Mouse (Mus musculus) lung, embryonic 14.5 days (tissue): ENCODE results near the gene Prkca. TPM values are rescaled to one million over a fixed set of nuclear protein-coding genes. Genes with fewer than 3 reads are reported as not detected.

ENCODE experiments used
- ATAC-seq: fragments of 200-750 bp; cut with Nextera tagmentation; 2 replicates; pipeline ENCODE4 v1.8.0; 2017; ENCODE audit warnings: mild to moderate bottlenecking, moderate TSS enrichment, moderate library complexity; ENCODE audit not compliant: insufficient read depth
- DNase-seq: peaks from one replicate; pipeline ENCODE4 v3.0.0-alpha.2; 2015
- H3K27ac ChIP-seq: fragments of 300-500 bp; sonication (generic); 2 replicates; pipeline ENCODE4 v1.5.1; 2014; ENCODE audit warnings: low read depth, mild to moderate bottlenecking, moderate library complexity
- H3K27me3 ChIP-seq: fragments of 300-500 bp; sonication (generic); 2 replicates; pipeline ENCODE4 v1.6.1; 2014; ENCODE audit warnings: low read length, control low read depth; ENCODE audit not compliant: insufficient read depth
- H3K36me3 ChIP-seq: fragments of 300-500 bp; sonication (generic); 2 replicates; pipeline ENCODE4 v1.6.1; 2014; ENCODE audit warnings: control low read depth; ENCODE audit not compliant: insufficient read depth
- H3K4me1 ChIP-seq: fragments of 300-500 bp; sonication (generic); 2 replicates; pipeline ENCODE4 v1.6.1; 2014; ENCODE audit warnings: antibody characterized with exemption, control low read depth; ENCODE audit not compliant: insufficient read depth
- H3K4me2 ChIP-seq: fragments of 300-500 bp; sonication (generic); 2 replicates; pipeline ENCODE4 v1.6.1; 2014; ENCODE audit warnings: mild to moderate bottlenecking
- H3K4me3 ChIP-seq: fragments of 300-500 bp; sonication (generic); 2 replicates; pipeline ENCODE4 v1.5.1; 2014; ENCODE audit warnings: low read depth, low read length
- H3K9ac ChIP-seq: fragments of 300-500 bp; sonication (generic); 2 replicates; pipeline ENCODE4 v1.6.1; 2014
- H3K9me3 ChIP-seq: fragments of 300-500 bp; sonication (generic); 2 replicates; pipeline ENCODE4 v1.6.1; 2016; ENCODE audit warnings: low read depth, low read length, control low read depth
- CTCF ChIP-seq: IDR thresholded peaks from 2 replicates; pipeline ENCODE4 v1.5.1; 2016; ENCODE audit warnings: antibody characterized with exemption, low read depth
- WGBS: fragments of 180-500 bp; shearing (Covaris S2); extraction: QIAGEN DNeasy Blood & Tissue Kit; methylation state at CpG from one replicate; pipeline ENCODE4 v1.1.7; 2014; 5-methylcytosine and 5-hydroxymethylcytosine counted together
- polyA plus RNA-seq: library from polyadenylated mRNA; unstranded; fragments of >200 nt; fragmentation: Nextera tagmentation; extraction: Ambion mirVana; gene quantifications from 2 replicates; pipeline ENCODE4 v1.2.1, GENCODE M21; 2014

The Prkca gene
- polyA plus RNA-seq, 1 experiment from 2014 or later = 11.8 TPM

DNA sequence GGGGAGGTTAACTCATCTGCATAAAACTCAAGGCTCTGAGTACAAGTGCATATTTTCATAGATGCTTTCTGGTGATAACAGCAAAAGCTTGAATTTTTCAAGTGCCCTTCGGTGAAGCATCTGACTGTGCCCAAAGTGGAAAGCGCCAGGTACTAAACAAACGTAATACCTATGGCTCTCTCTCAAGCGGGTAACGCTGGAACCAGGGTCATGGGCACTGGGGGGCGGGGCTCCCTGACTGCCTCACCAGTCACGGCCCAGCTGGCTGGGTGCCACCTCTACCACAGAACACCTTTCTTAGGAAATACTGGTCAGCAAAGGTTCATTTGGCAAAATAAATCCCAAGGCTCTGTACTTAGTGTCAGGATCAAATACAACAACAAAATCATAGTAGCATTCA is 203.7 kb downstream of the Prkca start:
- Histone ChIP-seq H3K27me3 (no peaks in the 10 kb centered on the region), H3K4me1 (peaks cover 11% of the 10 kb centered on the region), H3K9me3 (no peaks in the 10 kb centered on the region), H3K27ac (peak overlapping the region; percentile 42; the same call in 1 of the 2 replicates), H3K9ac (no peak overlapping the region), H3K4me2 (peak overlapping the region; percentile 4; the same call in 1 of the 2 replicates), H3K4me3 (no peak overlapping the region), H3K36me3 (no peaks in the 10 kb centered on the region)
- ATAC-seq (no peak), DNase-seq (peak; percentile 60)
- TF ChIP-seq CTCF = no peak
- 59% methylated on average over 7 of the region's 7 CpGs for WGBS

DNA sequence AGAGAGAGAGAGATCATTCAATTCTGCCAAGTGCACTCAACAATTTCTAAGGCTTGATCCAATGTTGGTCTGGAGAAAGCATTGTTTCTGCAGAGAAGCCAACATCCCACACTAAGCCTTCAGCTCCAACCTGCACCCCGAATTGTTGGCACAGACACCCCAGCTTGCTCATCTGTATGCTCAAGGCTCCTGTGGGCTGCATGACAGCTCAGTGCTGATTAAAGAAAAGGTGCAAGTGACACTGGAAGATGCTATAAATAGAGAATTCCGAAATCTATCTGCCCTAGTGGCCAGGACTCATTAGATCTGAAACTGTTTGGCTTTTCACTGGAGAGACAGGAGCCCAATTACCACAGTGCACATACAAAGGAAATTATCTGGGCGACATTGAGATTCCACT is 207.4 kb downstream of the Prkca start:
- Histone ChIP-seq H3K9me3 (no peaks in the 10 kb centered on the region), H3K9ac (no peak overlapping the region), H3K4me3 (no peak overlapping the region), H3K4me1 (peaks cover 10% of the 10 kb centered on the region), H3K4me2 (no peak overlapping the region), H3K36me3 (no peaks in the 10 kb centered on the region), H3K27me3 (no peaks in the 10 kb centered on the region), H3K27ac (no peak overlapping the region)
- no peak for TF ChIP-seq CTCF
- 48% methylated on average over 3 of the region's 3 CpGs for WGBS
- ATAC-seq = no peak
- no peak for DNase-seq

DNA sequence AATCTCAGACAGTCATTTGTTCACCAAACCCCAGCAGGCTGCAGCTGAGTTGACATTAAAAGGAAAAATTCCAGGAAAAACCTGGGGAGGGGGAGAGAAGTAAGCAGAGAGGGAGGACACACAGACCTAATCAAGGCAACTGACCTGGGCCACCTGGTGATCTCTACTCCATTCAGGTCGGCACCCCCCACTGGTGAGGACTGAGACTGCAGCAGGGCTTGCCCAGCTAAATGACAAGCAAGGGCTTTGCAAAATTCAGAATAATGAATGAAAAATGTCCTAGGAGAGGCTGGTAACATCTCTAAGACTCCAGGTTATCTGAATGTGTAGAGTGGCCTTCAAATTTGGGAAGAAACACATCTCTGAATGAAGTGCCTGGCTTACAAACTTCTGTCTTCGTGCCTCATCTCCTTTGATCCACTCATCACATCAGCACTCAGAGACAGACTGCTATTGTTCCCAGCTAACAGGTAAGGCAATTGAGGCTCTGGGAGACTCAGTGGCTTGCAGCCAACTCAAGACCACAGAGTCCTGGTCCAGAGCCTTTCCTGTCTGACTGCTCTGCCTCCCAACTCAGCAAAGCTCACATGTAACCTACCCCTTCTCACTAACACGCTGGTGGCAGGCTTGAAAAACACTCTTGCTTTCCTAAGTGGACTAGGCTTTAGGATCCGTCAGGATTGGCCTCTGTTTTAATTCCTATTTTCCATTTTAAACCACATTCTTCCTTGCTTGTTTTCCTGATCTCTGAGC is 208.1 kb downstream of the Prkca start:
- H3K9me3 ChIP-seq = no peaks in the 10 kb centered on the region
- no peaks in the 10 kb centered on the region for H3K36me3 ChIP-seq
- no peak overlapping the region for H3K9ac ChIP-seq
- no peak overlapping the region for H3K4me3 ChIP-seq
- WGBS = 23% methylated on average over 4 of the region's 4 CpGs
- DNase-seq = peak; percentile 44
- no peak overlapping the region for H3K27ac ChIP-seq
- H3K4me2 ChIP-seq = no peak overlapping the region
- peak; percentile 53 for TF ChIP-seq CTCF
- H3K27me3 ChIP-seq = no peaks in the 10 kb centered on the region
- H3K4me1 ChIP-seq = peaks cover 4% of the 10 kb centered on the region
- no peak for ATAC-seq

DNA sequence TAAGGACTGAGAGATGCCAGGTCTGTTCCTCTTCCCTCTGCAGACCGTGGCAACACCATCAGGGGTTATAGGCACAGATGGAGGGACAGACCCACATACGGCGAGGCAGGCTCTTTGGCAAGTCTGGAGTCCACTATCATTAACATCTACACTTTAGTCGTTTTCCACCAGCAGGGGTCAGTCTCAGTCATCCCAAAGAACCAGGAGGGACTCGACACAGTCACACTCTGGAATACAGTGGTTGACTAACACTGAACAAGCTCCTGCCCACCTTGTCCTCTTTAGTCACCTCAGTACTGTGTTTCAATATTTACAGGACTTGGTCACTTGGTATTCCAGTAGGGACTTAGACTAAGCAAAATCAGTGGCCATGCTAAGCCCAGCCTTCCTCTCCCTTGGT is 215.1 kb downstream of the Prkca start:
- Histone ChIP-seq H3K4me2 (no peak overlapping the region), H3K9ac (no peak overlapping the region), H3K4me3 (no peak overlapping the region), H3K27me3 (no peaks in the 10 kb centered on the region), H3K9me3 (no peaks in the 10 kb centered on the region), H3K4me1 (no peaks in the 10 kb centered on the region), H3K27ac (no peak overlapping the region), H3K36me3 (no peaks in the 10 kb centered on the region)
- peak; percentile 80 for TF ChIP-seq CTCF
- ATAC-seq = peak; percentile 47; the same call in 1 of the 2 replicates
- WGBS = 32% methylated on average over 5 of the region's 5 CpGs
- peak; percentile 85 for DNase-seq

DNA sequence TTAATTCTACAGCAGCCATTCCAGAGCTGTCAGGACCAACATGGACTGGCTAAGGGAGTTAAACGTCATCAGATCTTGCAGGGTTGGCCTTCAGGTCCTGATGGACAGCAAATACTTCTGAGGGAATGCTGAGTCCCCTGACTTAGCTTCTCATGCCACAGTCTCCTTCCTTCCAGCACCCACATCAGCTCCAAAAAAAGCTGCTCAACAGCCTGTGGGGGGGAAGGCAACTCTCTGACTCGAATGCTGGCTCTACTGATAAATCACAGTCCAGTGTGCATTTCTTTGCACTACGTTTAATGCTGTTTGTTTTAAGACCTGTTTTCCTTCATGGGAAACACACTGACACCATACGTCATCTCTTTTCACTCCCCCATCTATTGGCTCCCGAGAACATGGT is 215.8 kb downstream of the Prkca start:
- no peaks in the 10 kb centered on the region for H3K4me1 ChIP-seq
- ATAC-seq (no peak), DNase-seq (no peak)
- no peak for TF ChIP-seq CTCF
- H3K4me2 ChIP-seq = no peak overlapping the region
- H3K36me3 ChIP-seq = no peaks in the 10 kb centered on the region
- no peaks in the 10 kb centered on the region for H3K27me3 ChIP-seq
- no peak overlapping the region for H3K4me3 ChIP-seq
- WGBS = 61% methylated on average over 5 of the region's 5 CpGs
- no peak overlapping the region for H3K9ac ChIP-seq
- H3K27ac ChIP-seq = no peak overlapping the region
- H3K9me3 ChIP-seq = no peaks in the 10 kb centered on the region

DNA sequence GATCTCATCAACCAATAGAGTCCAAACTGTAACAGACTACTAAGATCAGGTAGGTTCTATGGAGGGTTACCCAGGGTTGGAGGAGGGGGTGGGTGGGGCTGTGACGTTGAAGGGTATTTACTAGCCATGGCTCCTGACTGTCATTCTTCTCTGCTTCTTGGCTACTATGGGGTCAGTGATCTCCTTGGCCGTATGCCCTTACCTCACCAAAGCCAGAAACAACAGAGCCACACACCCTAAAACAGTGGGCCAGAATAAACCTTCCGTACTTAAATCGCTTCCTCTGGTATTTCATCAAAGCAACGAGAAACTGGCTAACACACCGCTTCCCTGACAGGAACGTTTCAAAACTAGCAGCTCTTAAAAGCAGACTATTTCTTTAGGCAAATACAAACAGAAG is 221.2 kb downstream of the Prkca start:
- H3K9me3 ChIP-seq = no peaks in the 10 kb centered on the region
- H3K27me3 ChIP-seq = no peaks in the 10 kb centered on the region
- H3K4me1 ChIP-seq = peaks cover 6% of the 10 kb centered on the region; the same call in 1 of the 2 replicates
- no peak for ATAC-seq
- no peak overlapping the region for H3K27ac ChIP-seq
- WGBS = 70% methylated on average over 7 of the region's 7 CpGs
- no peaks in the 10 kb centered on the region for H3K36me3 ChIP-seq
- no peak for TF ChIP-seq CTCF
- DNase-seq = no peak
- H3K4me3 ChIP-seq = no peak overlapping the region
- H3K9ac ChIP-seq = no peak overlapping the region
- no peak overlapping the region for H3K4me2 ChIP-seq

DNA sequence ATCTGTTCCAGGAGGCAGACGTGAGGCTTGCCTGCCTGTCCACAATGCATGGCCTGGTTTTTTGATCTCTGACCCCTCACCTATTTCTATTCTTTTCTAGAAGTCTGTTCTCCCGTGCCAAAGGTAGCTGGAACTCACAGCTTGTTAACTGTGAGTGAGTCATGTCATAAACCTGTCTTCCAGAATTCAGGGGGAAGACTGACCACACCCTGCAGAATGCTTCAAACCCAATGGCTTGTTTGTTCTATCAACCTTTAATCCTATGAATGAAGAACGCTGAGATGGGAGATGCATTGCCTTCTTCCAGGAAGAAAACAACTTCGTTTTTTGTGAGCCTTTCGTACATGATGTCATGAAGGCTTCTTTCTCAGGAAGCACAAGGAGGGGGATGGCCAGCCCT is 223.0 kb downstream of the Prkca start:
- H3K9me3 ChIP-seq = no peaks in the 10 kb centered on the region
- DNase-seq (no peak), ATAC-seq (no peak)
- no peak overlapping the region for H3K4me2 ChIP-seq
- H3K4me3 ChIP-seq = no peak overlapping the region
- no peak overlapping the region for H3K27ac ChIP-seq
- no peak for TF ChIP-seq CTCF
- H3K4me1 ChIP-seq = peaks cover 14% of the 10 kb centered on the region; the same call in 1 of the 2 replicates
- H3K36me3 ChIP-seq = no peaks in the 10 kb centered on the region
- 71% methylated on average over 5 of the region's 5 CpGs for WGBS
- no peak overlapping the region for H3K9ac ChIP-seq
- no peaks in the 10 kb centered on the region for H3K27me3 ChIP-seq
